Mouse (Mus musculus): ENCODE results near the gene Olfr1065. TPM values are rescaled to one million over a fixed set of nuclear protein-coding genes. Genes with fewer than 3 reads are reported as not detected.

The Olfr1065 gene
- total and polyA plus RNA-seq, 3 experiments, result 0.11 TPM; not detected in 2

DNA sequence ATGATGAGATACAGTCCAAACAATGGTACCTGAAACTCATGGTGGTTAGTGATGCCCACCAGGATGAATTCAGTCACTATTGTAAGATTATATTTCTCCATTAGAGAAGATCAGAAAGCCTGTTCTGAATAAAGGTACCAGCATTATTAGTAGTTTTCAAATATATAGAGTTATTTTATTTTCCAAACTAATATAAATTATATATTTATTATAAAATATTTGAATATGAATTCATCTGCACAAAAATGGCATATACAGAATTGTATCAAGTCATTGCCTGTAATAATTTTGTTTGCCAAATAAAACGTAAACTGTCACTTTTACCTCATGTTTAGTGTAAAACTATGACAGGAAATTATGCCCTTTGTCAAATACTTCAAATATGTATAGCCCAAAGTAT is 36.4 kb downstream of the Olfr1065 start, which contains the start of gene Olfr1061:
Gene Olfr1061 (minus strand): TSS at position 101 of the 400 bp plus-strand sequence.
- DNase-seq (ENCODE audit: low spot score), result no peak

DNA sequence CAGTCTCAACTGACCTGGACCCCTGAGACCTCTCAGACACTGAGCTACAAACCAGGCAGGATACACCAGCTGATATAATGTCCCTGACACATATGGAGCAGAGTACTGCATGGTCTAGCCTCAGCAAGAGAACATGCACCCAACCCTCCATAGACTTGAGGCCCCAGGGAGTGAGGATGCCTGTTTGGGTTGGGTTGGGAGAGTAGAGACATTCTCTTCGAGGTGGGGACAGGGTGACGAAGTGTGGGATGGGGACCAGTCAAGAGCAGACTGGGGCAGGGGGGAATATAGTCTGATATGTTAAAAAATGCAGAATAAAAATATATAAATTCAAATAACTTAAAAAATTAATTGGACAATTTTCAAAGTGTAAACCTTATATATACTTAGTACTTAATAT is 55.3 kb downstream of the Olfr1065 start:
- H3K4me1 ChIP-seq (ENCODE audit: insufficient read depth, low read depth, low read length), result no peaks in the 10 kb centered on the region
- ATAC-seq (ENCODE audit: extremely low read depth, insufficient number of reproducible peaks, low FRiP score, poor library complexity, severe bottlenecking), result no peak
- H3K27me3 ChIP-seq (ENCODE audit: insufficient read depth, low read length), result no peaks in the 10 kb centered on the region
- H3K4me3 ChIP-seq (ENCODE audit: low read depth, low read length), result no peak overlapping the region
- DNase-seq (ENCODE audit: low spot score), result no peak
- H3K36me3 ChIP-seq (replicated peaks), result no peaks in the 10 kb centered on the region
- no peak for TF ChIP-seq GATA1 (IDR thresholded peaks at IDR 0.05; ENCODE audit: borderline replicate concordance, low read length)
- TF ChIP-seq POLR2AphosphoS5 (IDR thresholded peaks at IDR 0.05; ENCODE audit: insufficient replicate concordance, low read depth, low read length), result no peak
- TF ChIP-seq GATA2 (IDR thresholded peaks at IDR 0.05; ENCODE audit: borderline replicate concordance, low read depth, low read length), result no peak
- H3K9me3 ChIP-seq (replicated peaks), result peaks cover 3% of the 10 kb centered on the region

More for the DNA sequence above, 36.4 kb downstream of the Olfr1065 start, which contains the start of gene Olfr1061:
- no peak for ATAC-seq (ENCODE audit: extremely low read depth, insufficient number of reproducible peaks, low FRiP score, poor library complexity, severe bottlenecking)
- no peaks in the 10 kb centered on the region for H3K4me1 ChIP-seq (ENCODE audit: insufficient read depth, low read depth, low read length)
- H3K9me3 ChIP-seq (replicated peaks), result no peaks in the 10 kb centered on the region
- H3K4me3 ChIP-seq (ENCODE audit: low read depth, low read length), result no peak within 1 kb of the TSS
- no peaks in the 10 kb centered on the region for H3K27me3 ChIP-seq (ENCODE audit: insufficient read depth, low read length)
- no peaks in the 10 kb centered on the region for H3K36me3 ChIP-seq (replicated peaks)
- TF ChIP-seq GATA1 (IDR thresholded peaks at IDR 0.05; ENCODE audit: borderline replicate concordance, low read length), result no peak
- TF ChIP-seq CTCF (IDR thresholded peaks at IDR 0.05; ENCODE audit: low read depth, low read length), result no peak
- TF ChIP-seq TAL1 (conservative IDR thresholded peaks at IDR 0.05; ENCODE audit: low read depth, low read length), result no peak
- no peak for TF ChIP-seq POLR2AphosphoS5 (IDR thresholded peaks at IDR 0.05; ENCODE audit: insufficient replicate concordance, low read depth, low read length)
- no peak for TF ChIP-seq GATA2 (IDR thresholded peaks at IDR 0.05; ENCODE audit: borderline replicate concordance, low read depth, low read length)

Other genes starting within 250 kb of the Olfr1065 start
Only the 20 nearest of the 25 such genes appear.
- gene Olfr1048, start 210.3 kb downstream of the Olfr1065 start, total RNA-seq (2014; fragmentation: Nextera tagmentation), result not detected in 2 replicates
- 0.06 and 0.27 TPM in 2 replicates for gene Olfr1048, start 210.3 kb downstream of the Olfr1065 start, total RNA-seq (2017)
- gene Olfr1048, start 210.3 kb downstream of the Olfr1065 start, polyA plus RNA-seq (2012), result not detected in 2 replicates
- not detected in 2 replicates for gene Olfr1049, start 192.3 kb downstream of the Olfr1065 start, total RNA-seq (2014; fragmentation: Nextera tagmentation)
- not detected in 2 replicates for gene Olfr1049, start 192.3 kb downstream of the Olfr1065 start, total RNA-seq (2017)
- not detected in 2 replicates for gene Olfr1049, start 192.3 kb downstream of the Olfr1065 start, polyA plus RNA-seq (2012)
- not detected in 2 replicates for gene Olfr1051, start 171.5 kb downstream of the Olfr1065 start, total RNA-seq (2014; fragmentation: Nextera tagmentation)
- not detected in 2 replicates for gene Olfr1051, start 171.5 kb downstream of the Olfr1065 start, total RNA-seq (2017)
- not detected in 2 replicates for gene Olfr1051, start 171.5 kb downstream of the Olfr1065 start, polyA plus RNA-seq (2012)
- not detected in 2 replicates for gene Olfr1052, start 158.1 kb downstream of the Olfr1065 start, total RNA-seq (2014; fragmentation: Nextera tagmentation)
- 0.11 and 0.12 TPM in 2 replicates for gene Olfr1052, start 158.1 kb downstream of the Olfr1065 start, total RNA-seq (2017)
- gene Olfr1052, start 158.1 kb downstream of the Olfr1065 start, polyA plus RNA-seq (2012), result not detected in 2 replicates
- gene Olfr1053, start 135.3 kb downstream of the Olfr1065 start, total RNA-seq (2014; fragmentation: Nextera tagmentation), result not detected in 2 replicates
- not detected in 2 replicates for gene Olfr1053, start 135.3 kb downstream of the Olfr1065 start, total RNA-seq (2017)
- gene Olfr1053, start 135.3 kb downstream of the Olfr1065 start, polyA plus RNA-seq (2012), result not detected in 2 replicates
- not detected in 2 replicates for gene Olfr1054, start 115.2 kb downstream of the Olfr1065 start, total RNA-seq (2014; fragmentation: Nextera tagmentation)
- gene Olfr1054, start 115.2 kb downstream of the Olfr1065 start, total RNA-seq (2017), result not detected in 2 replicates
- gene Olfr1054, start 115.2 kb downstream of the Olfr1065 start, polyA plus RNA-seq (2012), result not detected in 2 replicates
- not detected in 2 replicates for gene Olfr1055, start 100.3 kb downstream of the Olfr1065 start, total RNA-seq (2014; fragmentation: Nextera tagmentation)
- gene Olfr1055, start 100.3 kb downstream of the Olfr1065 start, total RNA-seq (2017), result not detected in 2 replicates
- gene Olfr1055, start 100.3 kb downstream of the Olfr1065 start, polyA plus RNA-seq (2012), result not detected in 2 replicates
- not detected in 2 replicates for gene Olfr1056, start 88.1 kb downstream of the Olfr1065 start, total RNA-seq (2014; fragmentation: Nextera tagmentation)
- 0.12 and 0.60 TPM in 2 replicates for gene Olfr1056, start 88.1 kb downstream of the Olfr1065 start, total RNA-seq (2017)
- gene Olfr1056, start 88.1 kb downstream of the Olfr1065 start, polyA plus RNA-seq (2012), result not detected in 2 replicates
- gene Olfr1057, start 72.2 kb downstream of the Olfr1065 start, total RNA-seq (2014; fragmentation: Nextera tagmentation), result not detected in 2 replicates
- gene Olfr1057, start 72.2 kb downstream of the Olfr1065 start, total RNA-seq (2017), result 0.22 TPM in 1 of 2 replicates, not detected in the other
- not detected in 2 replicates for gene Olfr1057, start 72.2 kb downstream of the Olfr1065 start, polyA plus RNA-seq (2012)
- gene Olfr1058, start 62.0 kb downstream of the Olfr1065 start, total RNA-seq (2014; fragmentation: Nextera tagmentation), result not detected in 2 replicates
- gene Olfr1058, start 62.0 kb downstream of the Olfr1065 start, total RNA-seq (2017), result not detected in 2 replicates
- gene Olfr1058, start 62.0 kb downstream of the Olfr1065 start, polyA plus RNA-seq (2012), result not detected in 2 replicates
- not detected in 2 replicates for gene Olfr1061, start 36.5 kb downstream of the Olfr1065 start, total RNA-seq (2014; fragmentation: Nextera tagmentation)
- gene Olfr1061, start 36.5 kb downstream of the Olfr1065 start, total RNA-seq (2017), result not detected in 2 replicates
- gene Olfr1061, start 36.5 kb downstream of the Olfr1065 start, polyA plus RNA-seq (2012), result not detected in 2 replicates
- gene Olfr1062, start 23.8 kb downstream of the Olfr1065 start, total RNA-seq (2014; fragmentation: Nextera tagmentation), result not detected in 2 replicates
- gene Olfr1062, start 23.8 kb downstream of the Olfr1065 start, total RNA-seq (2017), result 0.05 TPM in 1 of 2 replicates, not detected in the other
- gene Olfr1062, start 23.8 kb downstream of the Olfr1065 start, polyA plus RNA-seq (2012), result not detected in 2 replicates
- gene Olfr1066, start 5.7 kb upstream of the Olfr1065 start, total RNA-seq (2014; fragmentation: Nextera tagmentation), result not detected in 2 replicates
- gene Olfr1066, start 5.7 kb upstream of the Olfr1065 start, total RNA-seq (2017), result 0.49 TPM in 1 of 2 replicates, not detected in the other
- gene Olfr1066, start 5.7 kb upstream of the Olfr1065 start, polyA plus RNA-seq (2012), result not detected in 2 replicates
- not detected in 2 replicates for gene Olfr228, start 36.8 kb upstream of the Olfr1065 start, total RNA-seq (2014; fragmentation: Nextera tagmentation)
- not detected in 2 replicates for gene Olfr228, start 36.8 kb upstream of the Olfr1065 start, total RNA-seq (2017)
- not detected in 2 replicates for gene Olfr228, start 36.8 kb upstream of the Olfr1065 start, polyA plus RNA-seq (2012)
- gene Olfr1076, start 57.9 kb upstream of the Olfr1065 start, total RNA-seq (2014; fragmentation: Nextera tagmentation), result not detected in 2 replicates
- gene Olfr1076, start 57.9 kb upstream of the Olfr1065 start, total RNA-seq (2017), result not detected in 2 replicates
- gene Olfr1076, start 57.9 kb upstream of the Olfr1065 start, polyA plus RNA-seq (2012), result not detected in 2 replicates
- not detected in 2 replicates for gene Olfr1079, start 91.9 kb upstream of the Olfr1065 start, total RNA-seq (2014; fragmentation: Nextera tagmentation)
- not detected in 2 replicates for gene Olfr1079, start 91.9 kb upstream of the Olfr1065 start, total RNA-seq (2017)
- not detected in 2 replicates for gene Olfr1079, start 91.9 kb upstream of the Olfr1065 start, polyA plus RNA-seq (2012)
- not detected in 2 replicates for gene Olfr1080, start 107.6 kb upstream of the Olfr1065 start, total RNA-seq (2014; fragmentation: Nextera tagmentation)
- gene Olfr1080, start 107.6 kb upstream of the Olfr1065 start, total RNA-seq (2017), result not detected in 2 replicates
- gene Olfr1080, start 107.6 kb upstream of the Olfr1065 start, polyA plus RNA-seq (2012), result not detected in 2 replicates
- gene Olfr1082, start 148.4 kb upstream of the Olfr1065 start, total RNA-seq (2014; fragmentation: Nextera tagmentation), result not detected in 2 replicates
- gene Olfr1082, start 148.4 kb upstream of the Olfr1065 start, total RNA-seq (2017), result 0.11 TPM in 1 of 2 replicates, not detected in the other
- not detected in 2 replicates for gene Olfr1082, start 148.4 kb upstream of the Olfr1065 start, polyA plus RNA-seq (2012)
- not detected in 2 replicates for gene Olfr1084, start 189.1 kb upstream of the Olfr1065 start, total RNA-seq (2014; fragmentation: Nextera tagmentation)
- gene Olfr1084, start 189.1 kb upstream of the Olfr1065 start, total RNA-seq (2017), result 0.35 TPM in 1 of 2 replicates, not detected in the other
- not detected in 2 replicates for gene Olfr1084, start 189.1 kb upstream of the Olfr1065 start, polyA plus RNA-seq (2012)
- gene Olfr1085, start 211.4 kb upstream of the Olfr1065 start, total RNA-seq (2014; fragmentation: Nextera tagmentation), result not detected in 2 replicates
- 0.11 and 0.17 TPM in 2 replicates for gene Olfr1085, start 211.4 kb upstream of the Olfr1065 start, total RNA-seq (2017)
- gene Olfr1085, start 211.4 kb upstream of the Olfr1065 start, polyA plus RNA-seq (2012), result not detected in 2 replicates

Data from G1E (cell line).